Mouse (Mus musculus) small intestine, adult 2 months (tissue): ENCODE data around the gene Cav1. TPM values are rescaled to one million over a fixed set of nuclear protein-coding genes. Genes with fewer than 3 reads are reported as not detected.

Experiments
- H3K27ac ChIP-seq: fragments of 200-500 bp; 2 replicates; pipeline ENCODE4 v1.5.1; 2012; ENCODE audit warnings: low read depth, low read length, control low read depth, inconsistent platforms; ENCODE audit not compliant: insufficient read depth
- H3K27me3 ChIP-seq: fragments of 200-500 bp; 2 replicates; pipeline ENCODE4 v1.6.1; 2012; ENCODE audit warnings: mild to moderate bottlenecking, moderate library complexity, low read length, inconsistent platforms; ENCODE audit not compliant: control insufficient read depth, insufficient read depth
- H3K36me3 ChIP-seq: fragments of 200-500 bp; 2 replicates; pipeline ENCODE4 v1.6.1; 2012; ENCODE audit warnings: mild to moderate bottlenecking, low read length, control low read depth, inconsistent platforms; ENCODE audit not compliant: control insufficient read depth, insufficient read depth
- H3K4me1 ChIP-seq: fragments of 200-500 bp; 2 replicates; pipeline ENCODE4 v1.6.1; 2012; ENCODE audit warnings: low read length, inconsistent platforms, mixed read lengths; ENCODE audit not compliant: control insufficient read depth, insufficient read depth, insufficient read length
- H3K4me3 ChIP-seq: fragments of 200-500 bp; 2 replicates; pipeline ENCODE4 v1.5.1; 2012; ENCODE audit warnings: low read depth, mild to moderate bottlenecking, control low read depth, inconsistent platforms, low read length, moderate library complexity
- CTCF ChIP-seq: fragments of 200-500 bp; IDR thresholded peaks from 2 replicates; pipeline ENCODE4 v1.5.1; 2012; ENCODE audit warnings: low read depth, mild to moderate bottlenecking, control low read depth, inconsistent platforms, low read length, moderate library complexity, mixed read lengths; ENCODE audit not compliant: insufficient replicate concordance, insufficient read length; ENCODE audit errors: extremely low read depth
- POLR2A ChIP-seq: fragments of 200-500 bp; IDR thresholded peaks from 2 replicates; pipeline ENCODE4 v1.6.1; 2012; ENCODE audit warnings: low read depth, mild to moderate bottlenecking, control low read depth, inconsistent platforms, low read length, moderate library complexity
- WGBS: fragments of 180-500 bp; shearing (Covaris S2); methylation state at CpG from one replicate; pipeline ENCODE4 v1.1.7; 2018; 5-methylcytosine and 5-hydroxymethylcytosine counted together
- polyA plus RNA-seq: library from polyadenylated mRNA; depleted of rRNA; stranded (reverse); fragments of >200 nt; gene quantifications from 2 replicates; pipeline ENCODE4 v1.2.3, GENCODE M21; 2012

The Cav1 gene
- polyA plus RNA-seq, 1 experiment = 95.8 TPM

DNA sequence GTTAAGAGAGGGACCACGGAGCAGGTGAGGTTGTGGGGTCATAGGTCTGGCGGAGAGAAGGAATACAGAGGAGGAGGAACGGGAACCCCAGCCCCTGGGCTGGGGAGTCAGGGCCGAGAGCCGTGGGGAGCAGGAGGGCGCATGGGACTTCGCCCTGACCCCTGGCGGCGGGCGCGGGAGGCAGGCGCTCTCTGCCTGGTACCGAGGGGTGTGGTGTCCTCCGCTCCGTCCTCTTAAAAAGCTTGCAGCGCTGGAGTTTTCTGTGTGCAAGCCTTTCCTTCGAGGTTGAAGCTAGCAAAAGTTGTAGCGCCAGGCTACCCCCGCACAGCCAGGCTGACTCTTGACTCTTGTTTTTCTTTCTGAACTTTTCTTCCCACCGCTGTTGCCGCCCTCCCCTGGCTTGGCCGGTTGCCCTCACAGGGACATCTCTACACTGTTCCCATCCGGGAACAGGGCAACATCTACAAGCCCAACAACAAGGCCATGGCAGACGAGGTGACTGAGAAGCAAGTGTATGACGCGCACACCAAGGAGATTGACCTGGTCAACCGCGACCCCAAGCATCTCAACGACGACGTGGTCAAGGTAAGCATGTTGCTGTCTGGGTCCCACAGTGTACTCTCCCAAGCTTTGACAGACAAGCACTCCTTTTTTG is 1.5 kb downstream of the Cav1 start:
- Histone ChIP-seq H3K4me3 (peak overlapping the region; percentile 71), H3K27ac (peak overlapping the region; percentile 89), H3K27me3 (peaks cover 19% of the 10 kb centered on the region), H3K36me3 (no peaks in the 10 kb centered on the region), H3K4me1 (no peaks in the 10 kb centered on the region)
- 5% methylated on average over 31 of the region's 31 CpGs for WGBS
- no peak for TF ChIP-seq POLR2A
- TF ChIP-seq CTCF = peak; percentile 52

DNA sequence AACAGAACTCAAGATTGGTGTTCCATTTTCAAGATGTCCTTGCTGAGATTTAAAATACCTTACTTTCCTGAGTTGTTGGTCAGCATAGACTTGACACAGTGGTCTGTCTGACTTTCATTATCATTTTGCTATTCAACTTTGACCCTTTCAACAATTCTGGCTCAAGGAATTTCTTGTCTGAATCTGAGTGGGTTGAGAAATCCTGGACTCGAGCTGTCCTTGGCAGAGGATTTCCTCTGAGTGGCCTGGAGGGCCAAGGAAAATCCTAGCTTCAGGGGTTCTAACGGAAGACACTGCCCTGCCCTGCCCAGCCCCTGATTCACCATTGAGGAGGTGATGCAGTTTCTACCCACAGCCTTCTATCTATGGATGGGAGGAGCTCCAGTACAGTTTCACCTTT is 2.5 kb downstream of the Cav1 start:
- Histone ChIP-seq H3K36me3 (no peaks in the 10 kb centered on the region), H3K4me1 (no peaks in the 10 kb centered on the region), H3K27ac (peak overlapping the region; percentile 12), H3K27me3 (peaks cover 19% of the 10 kb centered on the region), H3K4me3 (peak overlapping the region; percentile 26; the same call in 1 of the 2 replicates)
- 33% methylated on average over 2 of the region's 2 CpGs for WGBS
- TF ChIP-seq CTCF = no peak
- no peak for TF ChIP-seq POLR2A

GRCm38 (mm10) chr6:17309260-17309659 is 3.1 kb downstream of the Cav1 start:
- no peak for TF ChIP-seq CTCF
- no peak for TF ChIP-seq POLR2A
- Histone ChIP-seq H3K4me1 (no peaks in the 10 kb centered on the region), H3K27ac (no peak overlapping the region), H3K4me3 (no peak overlapping the region), H3K36me3 (no peaks in the 10 kb centered on the region), H3K27me3 (peaks cover 19% of the 10 kb centered on the region)
- WGBS = 58% methylated on average over 2 of the region's 2 CpGs

- Histone ChIP-seq H3K36me3 (no peaks in the 10 kb centered on the region), H3K4me1 (no peaks in the 10 kb centered on the region), H3K27me3 (no peaks in the 10 kb centered on the region), H3K4me3 (no peak overlapping the region), H3K27ac (no peak overlapping the region)
- TF ChIP-seq POLR2A = no peak
- TF ChIP-seq CTCF = no peak
- WGBS = 72% methylated on average over 2 of the region's 2 CpGs
Measured at GRCm38 (mm10) chr6:17314241-17314640, 8.1 kb downstream of the Cav1 start.

DNA sequence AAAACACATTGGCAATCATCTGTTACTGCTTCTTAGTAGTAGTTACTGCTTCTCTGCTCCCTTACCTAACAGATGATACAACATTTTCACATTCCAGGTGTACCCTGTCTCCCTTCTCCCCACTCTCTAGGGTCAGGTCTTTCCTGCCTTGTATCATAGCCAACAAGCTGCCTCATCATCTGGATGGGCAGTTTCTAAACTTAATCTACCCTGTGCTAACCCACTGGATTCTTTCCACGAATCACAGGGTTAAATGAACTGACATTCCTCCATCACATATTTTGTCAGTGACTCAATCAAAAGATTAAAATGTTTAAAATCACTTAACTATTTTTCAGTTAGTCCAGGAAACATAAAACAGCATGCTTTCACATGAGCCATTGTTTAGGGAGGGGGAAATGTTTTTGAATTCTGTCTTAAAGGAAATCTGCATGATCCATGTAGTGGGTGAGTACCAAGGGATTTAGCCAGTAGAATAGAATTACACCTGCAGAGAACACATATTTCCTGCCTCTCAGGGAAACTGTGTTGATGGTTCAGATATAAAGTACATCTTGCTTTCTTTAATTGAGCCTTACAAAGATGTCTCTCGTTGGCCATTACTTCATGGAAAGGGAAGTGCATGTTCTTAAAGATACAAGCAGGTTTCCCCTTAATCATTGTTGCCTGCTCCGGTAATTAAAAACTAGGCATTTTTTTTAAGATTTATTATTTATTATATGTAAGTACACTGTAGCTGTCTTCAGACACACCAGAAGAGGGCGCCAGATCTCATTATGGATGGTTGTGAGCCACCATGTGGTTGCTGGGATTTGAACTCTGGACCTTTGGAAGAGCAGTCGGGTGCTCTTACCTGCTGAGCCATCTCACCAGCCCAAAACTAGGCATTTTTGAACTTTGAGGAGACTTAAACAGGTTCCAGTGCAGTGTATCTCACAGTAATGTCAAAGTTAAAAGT is 8.8 kb downstream of the Cav1 start:
- TF ChIP-seq POLR2A (no peak), CTCF (no peak)
- H3K4me1 ChIP-seq = no peaks in the 10 kb centered on the region
- no peaks in the 10 kb centered on the region for H3K27me3 ChIP-seq
- H3K4me3 ChIP-seq = no peak overlapping the region
- no peak overlapping the region for H3K27ac ChIP-seq
- WGBS = 74% methylated on average over 5 of the region's 5 CpGs
- no peaks in the 10 kb centered on the region for H3K36me3 ChIP-seq

DNA sequence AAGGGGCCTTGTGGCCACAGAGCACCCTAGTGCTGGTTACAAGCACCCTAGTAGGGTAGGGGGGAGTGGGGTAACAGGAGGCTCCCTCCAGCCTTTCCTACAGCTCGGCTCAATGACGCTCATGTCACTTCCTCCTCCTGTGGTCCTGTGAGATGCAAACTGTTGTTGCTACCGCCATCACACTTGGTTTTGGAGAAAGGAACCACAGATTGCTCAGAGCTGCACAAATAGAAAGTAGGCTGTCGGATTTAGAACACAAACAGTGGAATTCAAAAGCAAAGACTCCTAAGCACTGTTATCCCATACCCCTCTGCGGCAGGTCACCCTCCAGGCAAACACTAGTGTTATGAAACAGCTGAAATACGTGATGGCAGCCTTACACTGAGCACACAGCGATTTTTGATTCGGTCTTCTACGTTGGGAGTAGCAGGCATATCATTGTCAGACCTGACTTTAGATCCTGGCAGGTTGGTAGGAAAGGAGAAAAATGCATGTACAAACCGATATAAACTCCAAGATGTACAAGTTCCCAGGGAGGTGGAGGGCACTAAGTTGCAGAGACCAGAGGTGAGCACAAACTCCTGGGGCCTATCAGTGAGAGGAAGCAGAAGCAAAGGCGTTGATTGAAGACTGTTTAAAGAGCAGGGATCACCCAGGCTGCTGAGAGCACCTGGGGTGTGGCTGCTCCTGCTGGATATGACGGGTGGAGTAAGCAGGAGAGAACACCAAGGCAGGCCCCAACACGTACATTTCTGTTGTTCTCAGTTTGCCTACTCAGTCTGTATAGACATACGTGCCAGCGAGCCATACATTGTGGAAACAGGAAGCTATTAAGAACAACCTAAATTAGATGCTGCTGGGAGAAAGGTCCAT is 10.4 kb downstream of the Cav1 start:
- WGBS = 47% methylated on average over 15 of the region's 15 CpGs

More for the DNA sequence above, 10.4 kb downstream of the Cav1 start:
- no peaks in the 10 kb centered on the region for H3K27me3 ChIP-seq
- H3K4me3 ChIP-seq = no peak overlapping the region
- no peaks in the 10 kb centered on the region for H3K36me3 ChIP-seq
- no peak overlapping the region; the same call in 1 of the 2 replicates for H3K27ac ChIP-seq
- TF ChIP-seq POLR2A (no peak), CTCF (no peak)
- no peaks in the 10 kb centered on the region for H3K4me1 ChIP-seq
